In genomic region chr19:59076131-59076530, GRCm38 (mm10) we compare ENCODE assay signal across 8 mouse cellular contexts. TPM values are rescaled to one million over a fixed set of nuclear protein-coding genes. Genes with fewer than 3 reads are reported as not detected.
DNase-seq lines count a peak whose midpoint lies in the region; ATAC-seq and TF ChIP-seq lines count a peak whose summit lies in the region.

No protein-coding gene starts in this region.

- DNase-seq in cerebellum, adult 8-10 months = peak; percentile 8
- no peak for DNase-seq in cerebellum, adult 11 months
- no peak for DNase-seq in neural tube, embryonic 11.5 days (ENCODE audit: low spot score)
- no peak for DNase-seq in neural tube, embryonic 10.5 days (ENCODE audit: extremely low spot score, low spot score)
- no peak for DNase-seq in limb, embryonic 14.5 days (ENCODE audit: low spot score)
- DNase-seq in frontal cortex, postnatal 14 days (ENCODE audit: low spot score in 2 of 2) = no peak
- no peak for DNase-seq in yolk sac, embryonic 10.5 days (ENCODE audit: low spot score)

- no peak overlapping the region for H3K27ac ChIP-seq in neural tube, embryonic 11.5 days (ENCODE audit: low read depth, low read length)
- H3K27ac ChIP-seq in limb, embryonic 14.5 days (replicated peaks; ENCODE audit: low read depth, low read length) = no peak overlapping the region

- H3K9ac ChIP-seq in neural tube, embryonic 11.5 days (ENCODE audit: low read length) = no peak overlapping the region
- H3K9ac ChIP-seq in limb, embryonic 14.5 days (ENCODE audit: low read depth, low read length, severe bottlenecking) = no peak overlapping the region

- peaks cover 5% of the 10 kb centered on the region; the same call in 1 of the 2 replicates for H3K4me1 ChIP-seq in neural tube, embryonic 11.5 days (ENCODE audit: control insufficient read depth, insufficient read depth, low read length)
- peaks cover 2% of the 10 kb centered on the region; the same call in 1 of the 2 replicates for H3K4me1 ChIP-seq in limb, embryonic 14.5 days (ENCODE audit: control insufficient read depth, insufficient read depth, low read length)

- H3K9me3 ChIP-seq in neural tube, embryonic 11.5 days (ENCODE audit: control insufficient read depth, low read length) = no peaks in the 10 kb centered on the region
- no peaks in the 10 kb centered on the region for H3K9me3 ChIP-seq in limb, embryonic 14.5 days (ENCODE audit: control insufficient read depth, low read length)

- H3K27me3 ChIP-seq in neural tube, embryonic 11.5 days (ENCODE audit: control insufficient read depth, insufficient read depth, low read length) = peaks cover 28% of the 10 kb centered on the region
- peaks cover 34% of the 10 kb centered on the region for H3K27me3 ChIP-seq in limb, embryonic 14.5 days (ENCODE audit: control insufficient read depth, insufficient read depth, low read length)

- ATAC-seq in neural tube, embryonic 11.5 days (ENCODE audit: insufficient read depth, low FRiP score, low TSS enrichment) = no peak
- no peak for ATAC-seq in limb, embryonic 14.5 days (ENCODE audit: low FRiP score, low read depth)
- no peak for ATAC-seq in megakaryocyte-erythroid progenitor cell, adult 5-6 weeks (replicated peaks; ENCODE audit: low FRiP score, low TSS enrichment, poor library complexity, severe bottlenecking)

- H3K4me2 ChIP-seq in neural tube, embryonic 11.5 days (ENCODE audit: low read depth) = peak overlapping the region; percentile 99; the same call in 1 of the 2 replicates
- no peak overlapping the region for H3K4me2 ChIP-seq in limb, embryonic 14.5 days (replicated peaks; ENCODE audit: low read depth, low read length, severe bottlenecking)

- no peak overlapping the region for H3K4me3 ChIP-seq in neural tube, embryonic 11.5 days (ENCODE audit: low read depth, low read length)
- peak overlapping the region; percentile 55 for H3K4me3 ChIP-seq in limb, embryonic 14.5 days (replicated peaks; ENCODE audit: low read length)

- TF ChIP-seq POLR2A in limb, embryonic 14.5 days (IDR thresholded peaks at IDR 0.05; ENCODE audit: borderline replicate concordance, extremely low read depth, insufficient read depth, insufficient read length) = no peak

- no peaks in the 10 kb centered on the region for H3K36me3 ChIP-seq in neural tube, embryonic 11.5 days (ENCODE audit: control insufficient read depth, insufficient read depth, low read length)
- H3K36me3 ChIP-seq in limb, embryonic 14.5 days (ENCODE audit: control insufficient read depth, insufficient read depth, low read length) = no peaks in the 10 kb centered on the region

- WGBS in neural tube, embryonic 11.5 days = 17% methylated on average over 5 of the region's 5 CpGs
- 13% methylated on average over 5 of the region's 5 CpGs for WGBS in limb, embryonic 14.5 days

RNA-seq across cellular contexts. Expression of gene Shtn1, which starts 0.2 kb away (rescaled TPM):
- polyA plus RNA-seq in neural tube, embryonic 11.5 days (2014; fragmentation: Nextera tagmentation; extraction: Ambion mirVana) = 2.7 and 3.0 TPM in 2 replicates
- 2.2 and 3.2 TPM in 2 replicates for polyA plus RNA-seq in limb, embryonic 14.5 days (2012; rRNA removed)
- polyA plus RNA-seq in limb, embryonic 14.5 days (2014; fragmentation: Nextera tagmentation; extraction: Ambion mirVana) = 3.3 and 3.7 TPM in 2 replicates
- 1.8 TPM in 1 of 2 replicates, not detected in the other for total RNA-seq in megakaryocyte-erythroid progenitor cell, adult 5-6 weeks (2014; fragmentation: Nextera tagmentation)
- total RNA-seq in megakaryocyte-erythroid progenitor cell, adult 5-6 weeks (2017) = 0.23 and 0.42 TPM in 2 replicates
